Mouse (Mus musculus) hindbrain, embryonic 11.5 days (tissue): ENCODE measurements at regions not wholly inside any gene's neighbourhood (a gene's known extent, or its start where the extent isn't known, plus 50 kb on each side); places are given as distances from the start of the nearest gene placed in this dataset.
A peak's percentile ranks its signal among the peaks of the same experiment; 100 is the strongest.

Experiments
- ATAC-seq: fragments of 200-750 bp; cut with Nextera tagmentation; 2 replicates; pipeline ENCODE4 v1.8.0; 2017; ENCODE audit warnings: mild to moderate bottlenecking, moderate TSS enrichment, moderate library complexity; ENCODE audit not compliant: low FRiP score
- DNase-seq: peaks from one replicate; pipeline ENCODE4 v3.0.0-alpha.2; 2015; ENCODE audit warnings: low spot score
- H3K27ac ChIP-seq: fragments of 300-500 bp; sonication (generic); 2 replicates; pipeline ENCODE4 v1.5.1; 2014; ENCODE audit warnings: mild to moderate bottlenecking, low read depth, low read length
- H3K27me3 ChIP-seq: fragments of 300-500 bp; sonication (generic); 2 replicates; pipeline ENCODE4 v1.6.1; 2014; ENCODE audit warnings: mild to moderate bottlenecking, low read length, moderate library complexity, mixed read lengths; ENCODE audit not compliant: control insufficient read depth, insufficient read depth
- H3K36me3 ChIP-seq: fragments of 300-500 bp; sonication (generic); 2 replicates; pipeline ENCODE4 v1.6.1; 2014; ENCODE audit warnings: mild to moderate bottlenecking, low read length, moderate library complexity, mixed read lengths; ENCODE audit not compliant: control insufficient read depth, insufficient read depth
- H3K4me1 ChIP-seq: fragments of 300-500 bp; sonication (generic); replicated peaks from 2 replicates; pipeline ENCODE4 v1.6.1; 2014; ENCODE audit warnings: low read length, mixed read lengths; ENCODE audit not compliant: control insufficient read depth, insufficient read depth
- H3K4me2 ChIP-seq: fragments of 300-500 bp; sonication (generic); replicated peaks from 2 replicates; pipeline ENCODE4 v1.6.1; 2014; ENCODE audit warnings: mild to moderate bottlenecking, low read depth, low read length
- H3K4me3 ChIP-seq: fragments of 300-500 bp; sonication (generic); 2 replicates; pipeline ENCODE4 v1.5.1; 2014; ENCODE audit warnings: low read depth, low read length
- H3K9ac ChIP-seq: fragments of 300-500 bp; sonication (generic); 2 replicates; pipeline ENCODE4 v1.6.1; 2014; ENCODE audit warnings: low read depth, low read length
- H3K9me3 ChIP-seq: fragments of 300-500 bp; sonication (generic); 2 replicates; pipeline ENCODE4 v1.6.1; 2016; ENCODE audit warnings: low read length; ENCODE audit not compliant: control insufficient read depth
- WGBS: fragments of 180-500 bp; shearing (Covaris S2); extraction: QIAGEN DNeasy Blood & Tissue Kit; methylation state at CpG from one replicate; pipeline ENCODE4 v1.1.7; 2014; 5-methylcytosine and 5-hydroxymethylcytosine counted together

DNA sequence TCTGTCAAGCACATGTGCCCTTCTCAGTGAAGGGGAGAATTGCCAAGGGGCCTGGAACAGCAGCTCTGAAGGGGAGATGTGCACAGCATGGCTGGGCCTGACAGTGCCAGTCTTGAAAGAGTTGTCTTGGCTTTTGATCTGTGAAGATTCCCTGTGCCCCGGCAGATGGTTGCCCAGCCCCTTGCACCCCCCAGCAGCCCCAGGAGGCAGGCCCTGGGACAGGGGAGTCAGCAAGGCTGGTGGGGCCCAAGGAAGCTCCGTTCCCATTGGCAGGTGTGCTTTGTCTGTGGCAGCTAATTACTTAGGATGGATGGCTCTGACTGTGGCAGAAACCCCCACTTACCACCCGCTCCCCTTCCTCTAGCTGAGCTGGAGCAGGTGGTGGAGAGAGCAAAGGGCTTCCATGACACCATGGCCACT is 58.6 kb downstream of the Tspan17 start:
- H3K27ac ChIP-seq, result no peak overlapping the region

DNA sequence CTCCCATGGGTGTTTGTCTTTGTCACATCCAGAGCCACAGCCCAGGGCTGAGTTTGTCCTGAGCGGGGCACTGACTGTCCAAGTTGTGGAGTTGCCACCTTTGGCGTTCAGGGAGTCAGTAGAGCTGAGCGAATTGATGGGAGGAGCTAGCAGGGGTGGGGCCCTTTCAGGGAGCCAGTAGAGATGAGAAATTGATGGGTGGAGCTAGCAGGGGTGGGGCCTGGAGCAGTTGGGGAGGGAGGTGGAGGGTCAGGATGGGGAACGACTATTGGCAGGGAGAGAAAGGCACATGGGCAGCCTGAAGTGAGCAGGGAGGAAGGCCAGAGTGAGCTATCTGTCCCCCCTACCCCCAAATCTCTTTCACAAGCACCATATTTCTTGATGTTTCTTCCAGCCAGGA is 62.0 kb downstream of the Tspan17 start:
- H3K9ac ChIP-seq, result no peak overlapping the region
- H3K27me3 ChIP-seq, result no peaks in the 10 kb centered on the region
- H3K36me3 ChIP-seq, result no peaks in the 10 kb centered on the region
- 61% methylated on average over 4 of the region's 4 CpGs for WGBS
- DNase-seq (no peak), ATAC-seq (no peak)
- peaks cover 6% of the 10 kb centered on the region; the same call in 1 of the 2 replicates for H3K4me1 ChIP-seq
- H3K4me3 ChIP-seq, result no peak overlapping the region
- no peaks in the 10 kb centered on the region for H3K9me3 ChIP-seq
- H3K4me2 ChIP-seq, result no peak overlapping the region
- no peak overlapping the region for H3K27ac ChIP-seq

More for the DNA sequence above, 58.6 kb downstream of the Tspan17 start:
- DNase-seq (peak; percentile 26), ATAC-seq (peak; percentile 47)
- Histone ChIP-seq H3K4me1 (no peaks in the 10 kb centered on the region), H3K9me3 (no peaks in the 10 kb centered on the region), H3K9ac (no peak overlapping the region), H3K4me3 (no peak overlapping the region), H3K36me3 (no peaks in the 10 kb centered on the region), H3K4me2 (no peak overlapping the region), H3K27me3 (no peaks in the 10 kb centered on the region)
- WGBS, result 44% methylated on average over 3 of the region's 3 CpGs

DNA sequence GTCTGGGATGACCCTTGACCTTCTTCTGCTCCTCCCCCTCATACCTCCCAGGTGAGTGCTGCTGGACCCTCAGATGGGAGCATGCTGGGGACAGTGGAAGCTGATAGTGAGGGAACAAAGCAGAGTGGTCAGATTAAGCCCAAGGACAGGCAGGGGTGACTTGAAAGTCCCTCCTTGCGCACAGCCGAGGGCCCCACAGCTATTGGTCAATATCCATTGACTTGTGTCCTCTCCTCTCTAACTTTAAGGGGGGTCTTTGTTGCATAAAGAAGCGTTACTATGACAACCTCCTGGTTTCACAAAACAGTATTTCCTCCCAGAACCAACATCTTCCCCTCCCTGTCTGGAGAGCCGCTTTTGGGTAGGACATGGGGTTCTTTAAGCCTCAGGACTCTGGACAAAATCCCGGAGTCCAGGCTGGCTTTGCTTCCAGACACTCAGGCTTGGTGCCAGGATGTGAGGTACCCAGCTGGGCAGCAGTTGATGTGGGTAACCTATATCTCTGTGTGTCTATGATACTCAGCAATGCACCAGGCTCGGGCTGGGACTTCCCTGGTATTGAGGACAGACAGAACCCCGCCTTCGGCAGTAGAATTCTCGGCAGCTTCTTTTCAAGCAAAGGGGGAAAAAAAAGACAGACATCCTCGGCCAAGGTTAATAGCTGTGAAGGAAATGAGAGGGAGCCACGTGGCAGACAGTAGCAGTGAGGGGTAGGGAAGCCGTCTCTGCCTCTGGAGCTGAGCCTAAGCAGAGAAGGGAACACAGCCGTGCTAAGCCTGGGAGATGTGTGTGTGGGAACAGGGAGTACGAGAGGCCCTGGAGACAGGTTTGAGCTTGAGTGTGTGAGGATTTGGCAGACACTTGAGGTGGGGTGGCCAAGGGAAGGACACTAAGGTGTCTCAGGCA is 66.4 kb downstream of the Tspan17 start:
- H3K4me3 ChIP-seq, result no peak overlapping the region
- no peak overlapping the region for H3K27ac ChIP-seq
- peaks cover 6% of the 10 kb centered on the region; the same call in 1 of the 2 replicates for H3K4me1 ChIP-seq
- H3K9ac ChIP-seq, result no peak overlapping the region
- no peak overlapping the region for H3K4me2 ChIP-seq
- ATAC-seq (no peak), DNase-seq (no peak)
- WGBS, result 49% methylated on average over 14 of the region's 14 CpGs
- H3K27me3 ChIP-seq, result no peaks in the 10 kb centered on the region
- no peaks in the 10 kb centered on the region for H3K36me3 ChIP-seq
- no peaks in the 10 kb centered on the region for H3K9me3 ChIP-seq

DNA sequence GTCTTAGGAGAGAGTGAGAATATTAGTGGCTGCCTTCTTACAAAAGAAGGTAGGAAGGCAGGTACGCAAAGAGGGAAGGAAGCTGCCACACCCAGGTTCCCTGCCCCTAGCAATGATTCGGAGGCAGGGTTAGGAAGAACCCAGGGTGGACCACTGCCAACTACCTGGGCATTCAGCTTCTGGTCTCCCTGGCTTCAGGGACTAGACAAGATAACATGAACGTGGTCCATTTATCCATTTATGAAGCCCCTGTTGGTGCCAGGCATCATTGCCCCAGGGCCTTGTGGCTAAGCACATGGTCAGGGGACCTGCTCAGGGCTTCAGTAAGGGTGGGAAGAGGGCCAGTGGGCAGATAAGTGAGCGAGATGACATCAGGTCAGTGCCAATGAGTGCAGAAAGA is 73.8 kb downstream of the Tspan17 start:
- DNase-seq (no peak), ATAC-seq (no peak)
- Histone ChIP-seq H3K4me1 (no peaks in the 10 kb centered on the region), H3K36me3 (no peaks in the 10 kb centered on the region), H3K4me2 (no peak overlapping the region), H3K27ac (no peak overlapping the region), H3K9me3 (no peaks in the 10 kb centered on the region), H3K9ac (no peak overlapping the region), H3K27me3 (no peaks in the 10 kb centered on the region), H3K4me3 (no peak overlapping the region)
- 92% methylated on average over 4 of the region's 4 CpGs for WGBS

DNA sequence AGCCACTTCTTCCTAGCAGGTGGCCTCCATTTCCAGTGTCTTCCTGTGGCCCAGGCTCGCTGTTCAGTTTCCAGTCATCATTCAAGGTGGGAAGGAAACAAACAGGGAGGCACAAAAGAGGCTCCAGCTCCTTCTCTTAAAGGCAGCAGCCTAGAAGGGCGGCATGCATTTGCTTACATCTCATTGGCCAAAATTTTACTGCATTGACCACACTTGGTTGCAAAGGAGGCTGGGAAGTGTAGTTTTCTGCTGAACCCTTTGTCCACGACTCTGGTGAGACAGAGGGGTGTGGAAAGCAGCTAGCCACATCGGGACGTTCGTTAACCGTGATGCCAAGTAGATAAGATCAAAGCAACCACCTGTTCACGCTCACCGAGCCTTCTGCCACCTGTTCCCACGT is 74.9 kb downstream of the Tspan17 start:
- Histone ChIP-seq H3K27ac (no peak overlapping the region), H3K4me1 (no peaks in the 10 kb centered on the region), H3K9me3 (no peaks in the 10 kb centered on the region), H3K27me3 (no peaks in the 10 kb centered on the region), H3K4me2 (no peak overlapping the region), H3K9ac (no peak overlapping the region), H3K36me3 (no peaks in the 10 kb centered on the region), H3K4me3 (no peak overlapping the region)
- WGBS, result 51% methylated on average over 10 of the region's 10 CpGs
- DNase-seq, result peak; percentile 55
- ATAC-seq, result no peak

DNA sequence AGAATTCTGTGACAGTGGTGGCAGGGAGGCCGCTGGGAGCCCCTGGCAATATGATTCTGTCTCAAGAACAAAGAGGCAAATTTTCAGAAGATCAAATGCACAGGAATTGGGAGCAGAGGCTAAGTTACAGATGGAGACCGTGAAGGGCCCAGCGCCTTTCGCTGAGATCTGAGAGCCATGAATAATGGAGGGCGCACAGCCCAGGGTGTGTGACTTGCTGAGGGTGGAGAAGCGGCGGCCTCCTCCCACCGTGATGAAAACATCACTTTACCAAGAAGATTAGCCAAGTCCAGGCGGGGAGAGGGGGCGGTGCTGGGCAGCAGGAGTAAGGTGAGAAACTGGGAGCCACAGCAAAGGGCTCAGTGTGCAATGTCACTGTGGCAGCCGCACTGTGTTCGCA is 77.2 kb upstream of the Unc5a start:
- no peaks in the 10 kb centered on the region for H3K36me3 ChIP-seq

DNA sequence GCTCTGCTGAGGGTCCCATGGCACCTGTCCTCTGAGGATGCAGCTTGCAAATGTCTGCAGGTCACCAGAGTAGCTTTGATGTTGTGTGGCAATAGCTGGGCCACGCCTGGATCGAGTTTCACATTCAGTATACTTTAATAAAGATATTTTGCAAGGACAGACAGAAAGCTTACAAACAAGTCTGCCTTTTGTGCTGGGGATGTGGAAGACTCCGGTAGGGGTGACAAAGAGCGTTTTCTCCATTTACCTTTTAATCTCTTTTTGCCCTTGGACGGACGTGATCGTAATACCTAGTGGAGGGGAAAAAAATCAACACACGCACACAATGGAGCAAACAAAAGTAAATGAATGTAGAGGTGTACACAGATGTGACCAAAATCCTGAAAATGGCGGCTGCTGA is 75.3 kb upstream of the Unc5a start:
- peaks cover 5% of the 10 kb centered on the region; the same call in 1 of the 2 replicates for H3K4me1 ChIP-seq
- peak overlapping the region; percentile 24; the same call in 1 of the 2 replicates for H3K4me3 ChIP-seq
- ATAC-seq (no peak), DNase-seq (no peak)
- peak overlapping the region; percentile 65 for H3K27ac ChIP-seq
- H3K4me2 ChIP-seq, result peak overlapping the region; percentile 53
- H3K9ac ChIP-seq, result peak overlapping the region; percentile 64
- no peaks in the 10 kb centered on the region for H3K9me3 ChIP-seq
- peaks cover 7% of the 10 kb centered on the region; the same call in 1 of the 2 replicates for H3K27me3 ChIP-seq
- 49% methylated on average over 9 of the region's 9 CpGs for WGBS
- H3K36me3 ChIP-seq, result no peaks in the 10 kb centered on the region

More for the DNA sequence above, 77.2 kb upstream of the Unc5a start:
- DNase-seq, result no peak
- Histone ChIP-seq H3K9ac (no peak overlapping the region), H3K4me3 (no peak overlapping the region), H3K9me3 (no peaks in the 10 kb centered on the region), H3K4me2 (no peak overlapping the region), H3K4me1 (peaks cover 5% of the 10 kb centered on the region; the same call in 1 of the 2 replicates), H3K27ac (no peak overlapping the region), H3K27me3 (peaks cover 7% of the 10 kb centered on the region; the same call in 1 of the 2 replicates)
- no peak for ATAC-seq
- WGBS, result 43% methylated on average over 12 of the region's 12 CpGs

DNA sequence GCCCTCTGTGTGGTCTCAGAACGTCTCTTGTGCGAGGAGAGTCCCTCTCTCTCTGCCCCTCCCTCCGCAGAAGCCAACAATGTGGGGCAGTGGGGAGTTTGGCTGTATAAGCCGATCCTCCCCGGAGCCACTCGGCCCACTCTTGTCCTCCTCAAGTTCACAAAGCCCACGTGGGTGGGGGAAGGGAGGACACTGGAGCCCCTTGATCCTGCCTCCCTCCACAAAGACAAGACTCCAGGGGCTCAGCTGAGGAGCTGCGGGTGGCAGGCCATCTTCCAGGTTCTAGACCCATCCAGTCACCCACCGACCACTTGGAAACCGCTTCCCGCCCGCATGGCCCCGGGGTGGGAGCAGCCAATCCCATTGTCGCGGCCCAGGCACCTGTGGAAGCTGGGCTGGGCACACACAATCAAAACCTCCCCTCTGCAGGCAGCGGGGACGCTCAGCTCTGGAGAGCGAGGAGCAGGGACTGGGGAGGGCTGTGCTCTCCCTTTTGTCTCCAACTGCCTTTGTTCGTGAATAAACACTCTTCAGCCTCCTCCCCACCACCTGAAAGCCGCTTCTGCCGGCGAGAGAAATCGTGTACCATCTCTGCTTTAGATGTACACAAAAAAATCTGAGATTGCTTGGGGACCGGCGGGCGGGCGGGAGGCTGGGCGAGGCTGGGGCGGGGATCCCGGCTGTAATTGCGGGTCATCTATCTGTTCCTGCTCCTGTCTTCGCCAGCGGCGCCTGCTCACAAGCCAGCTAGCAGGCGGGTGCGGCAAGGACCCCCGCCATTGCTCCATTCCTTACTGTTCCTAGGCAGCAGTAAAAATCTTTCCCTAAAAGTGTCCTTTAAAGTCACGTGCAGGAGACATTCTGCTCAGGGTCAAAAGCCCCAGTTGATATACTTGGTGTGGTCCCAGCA is 74.7 kb upstream of the Unc5a start:
- Histone ChIP-seq H3K9ac (peak overlapping the region; percentile 64), H3K27ac (peak overlapping the region; percentile 65), H3K27me3 (peaks cover 7% of the 10 kb centered on the region; the same call in 1 of the 2 replicates), H3K4me3 (peak overlapping the region; percentile 24), H3K36me3 (no peaks in the 10 kb centered on the region), H3K4me1 (peaks cover 5% of the 10 kb centered on the region; the same call in 1 of the 2 replicates), H3K9me3 (no peaks in the 10 kb centered on the region), H3K4me2 (peak overlapping the region; percentile 53)
- 1% methylated on average over 38 of the region's 38 CpGs for WGBS
- ATAC-seq (peak; percentile 83), DNase-seq (peak; percentile 77)
